Mouse (Mus musculus) ovary, postnatal 36 days (tissue): ENCODE results near the gene Rufy2.
"Not testable (repeated sequence)": the region's sequence is repeated elsewhere in the genome, so short reads cannot be mapped to it uniquely, and the experiment has no call there.

Source experiments
- DNase-seq: peaks from one replicate; pipeline ENCODE4 v3.0.0; 2022; ENCODE audit warnings: low spot score, mixed read lengths

Rufy2 gene

DNA sequence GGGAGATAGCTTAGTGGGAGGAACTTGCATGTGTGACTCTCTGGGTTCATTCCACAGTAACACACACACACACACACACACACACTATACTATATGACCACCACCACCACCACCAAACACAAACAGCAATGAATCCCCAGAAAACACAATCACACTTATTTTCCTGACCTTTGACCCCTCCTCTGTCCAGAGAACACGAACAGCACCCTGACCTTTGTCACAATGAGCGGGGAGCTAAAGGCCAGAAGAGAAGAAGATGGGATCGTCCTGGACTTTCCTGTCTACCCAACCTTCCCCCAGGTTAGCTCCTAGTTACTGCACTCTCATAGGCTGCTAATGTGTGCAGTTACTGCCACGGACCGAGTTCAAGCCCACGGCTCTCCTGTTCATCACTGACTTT lies 72.0 kb downstream of the Rufy2 start:
- DNase-seq = no peak

DNA sequence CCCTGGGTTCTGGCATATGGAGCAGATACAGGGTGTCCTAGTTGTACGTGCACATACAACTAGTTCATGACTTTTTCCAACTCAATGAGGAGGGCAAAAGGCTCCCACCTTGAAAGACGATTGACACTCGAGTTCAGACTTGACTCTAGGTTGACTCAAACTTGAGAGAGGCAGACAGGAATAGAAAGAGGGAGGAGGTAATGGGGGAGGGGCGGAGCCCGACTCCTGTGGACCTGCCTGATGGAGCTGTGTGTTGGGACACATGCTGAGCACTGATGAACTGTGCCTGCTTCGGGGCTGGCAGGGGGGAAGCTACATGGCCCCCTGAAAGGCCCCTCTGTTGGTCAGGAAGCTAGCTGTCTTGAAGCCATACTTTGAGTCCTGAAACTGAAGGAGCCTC lies 73.0 kb downstream of the Rufy2 start:
- DNase-seq = no peak

DNA sequence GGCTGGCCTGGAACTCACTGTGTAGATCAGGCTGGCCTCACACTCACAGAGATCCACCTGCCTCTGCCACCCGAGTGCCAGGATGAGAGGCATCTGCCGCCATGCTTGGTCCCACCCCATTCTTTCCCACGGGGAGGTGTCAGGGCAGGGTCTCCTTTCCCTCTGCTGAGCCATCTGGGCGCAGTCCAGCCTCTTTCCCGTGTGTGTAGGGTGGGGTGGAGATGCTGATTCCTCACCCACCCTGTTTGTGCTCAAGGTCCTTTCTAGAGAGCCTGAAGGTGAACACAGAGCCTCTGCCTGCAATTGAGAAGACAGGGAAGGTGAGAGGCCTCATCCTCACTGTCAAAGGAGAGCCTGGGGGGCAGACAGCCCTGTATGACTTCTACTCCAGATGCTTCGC lies 74.0 kb downstream of the Rufy2 start:
- not testable (repeated sequence) for DNase-seq

DNA sequence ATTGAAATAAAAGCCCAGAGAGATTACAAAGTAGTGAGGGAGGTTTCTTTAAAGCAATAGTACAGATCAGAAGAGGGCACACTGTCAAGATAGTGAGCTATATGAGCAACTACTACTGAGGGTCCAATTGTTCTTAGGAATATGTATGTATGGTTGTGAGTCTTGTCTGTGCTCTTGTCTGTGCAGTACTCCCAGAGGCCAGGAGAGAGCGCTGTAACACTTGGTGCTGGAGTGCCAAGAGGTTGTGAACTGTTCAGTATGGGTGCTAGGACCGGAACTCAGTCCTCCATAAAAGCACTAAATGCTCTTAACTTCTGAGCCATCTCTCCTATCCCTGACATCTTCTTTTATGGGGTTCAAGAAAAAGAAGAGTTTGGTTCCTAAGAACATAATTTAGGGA lies 74.6 kb downstream of the Rufy2 start:
- no peak for DNase-seq

DNA sequence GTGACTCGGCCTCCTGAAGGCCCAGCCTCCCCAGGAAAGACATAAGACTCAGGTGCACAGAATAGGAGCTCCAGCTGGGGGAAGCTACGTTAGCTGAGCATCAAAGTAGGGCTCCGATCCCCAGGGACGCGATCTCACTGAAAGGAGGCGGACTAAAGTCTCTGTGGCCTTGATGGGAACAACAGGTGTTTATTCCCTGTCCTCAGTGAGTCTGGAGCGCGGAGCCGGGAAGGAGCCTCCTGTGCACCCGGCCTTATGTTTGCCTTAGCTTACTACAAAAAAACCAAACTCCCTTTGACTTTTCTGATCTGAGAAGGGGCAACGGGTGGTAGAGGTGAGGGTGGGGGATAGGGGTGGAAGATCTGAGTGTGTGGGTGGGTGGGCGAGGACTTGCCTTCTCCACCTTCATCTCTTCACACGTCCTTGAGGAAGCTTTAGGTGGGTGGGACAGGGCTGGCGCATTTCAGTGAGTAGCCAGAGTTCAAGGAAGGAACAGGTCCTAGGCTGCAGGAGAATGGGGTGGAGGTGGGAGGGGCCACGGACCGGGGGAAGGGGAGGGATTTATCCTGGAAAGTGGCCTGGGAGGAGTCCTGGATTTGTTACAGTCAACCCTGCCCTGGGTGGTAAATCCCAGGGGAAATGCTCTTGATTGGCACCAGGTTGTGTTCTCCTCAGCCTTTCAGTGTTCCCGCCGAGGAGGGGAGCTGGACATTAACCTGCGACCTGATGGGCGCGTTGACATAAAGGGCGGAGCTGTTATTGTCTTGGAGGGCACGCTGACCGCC lies 77.1 kb downstream of the Rufy2 start:
- DNase-seq = peak; percentile 45

DNA sequence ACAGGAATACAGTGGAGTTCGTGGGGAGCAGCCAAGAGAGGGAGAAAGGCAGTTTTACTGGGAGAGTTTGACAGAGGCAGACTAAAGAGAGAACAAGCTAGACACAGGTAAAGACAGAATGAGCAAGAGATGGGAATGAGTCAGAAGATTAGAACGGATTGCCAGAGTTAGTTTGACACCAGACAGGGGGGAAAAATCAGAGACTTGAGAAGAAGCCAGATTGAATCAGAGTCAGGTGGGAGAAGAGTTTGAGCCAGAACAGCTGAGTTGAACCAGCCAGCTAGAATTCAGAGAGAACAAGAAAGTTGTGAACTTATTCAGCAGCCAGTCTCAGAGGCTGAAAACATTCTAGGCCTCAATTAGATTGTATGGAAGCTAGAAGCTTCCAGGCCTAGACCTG lies 79.8 kb downstream of the Rufy2 start, which contains the start of gene Pbld1:
TSS of gene Pbld1 (plus strand) at position 301 of the 400 bp plus-strand sequence.
- no peak for DNase-seq

DNA sequence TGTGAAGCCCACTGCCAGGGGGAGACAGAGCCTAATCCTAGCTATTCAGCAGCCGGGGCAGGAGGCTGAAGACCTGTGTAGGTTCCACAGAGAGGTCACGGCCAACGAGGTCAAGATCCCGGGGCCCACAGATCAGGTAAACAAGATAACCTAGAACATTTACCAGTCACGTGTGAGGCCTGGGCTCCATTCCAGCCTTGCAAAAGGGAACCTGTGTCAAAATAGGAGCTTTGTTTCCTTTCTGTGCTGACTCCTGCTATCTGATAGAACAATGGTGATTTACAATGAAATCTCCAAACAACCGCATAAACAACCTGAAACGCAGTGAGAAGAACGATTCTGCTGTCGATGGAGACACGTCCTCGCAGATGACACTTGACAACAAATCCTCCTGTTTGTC lies 80.4 kb downstream of the Rufy2 start:
- peak; percentile 42 for DNase-seq

DNA sequence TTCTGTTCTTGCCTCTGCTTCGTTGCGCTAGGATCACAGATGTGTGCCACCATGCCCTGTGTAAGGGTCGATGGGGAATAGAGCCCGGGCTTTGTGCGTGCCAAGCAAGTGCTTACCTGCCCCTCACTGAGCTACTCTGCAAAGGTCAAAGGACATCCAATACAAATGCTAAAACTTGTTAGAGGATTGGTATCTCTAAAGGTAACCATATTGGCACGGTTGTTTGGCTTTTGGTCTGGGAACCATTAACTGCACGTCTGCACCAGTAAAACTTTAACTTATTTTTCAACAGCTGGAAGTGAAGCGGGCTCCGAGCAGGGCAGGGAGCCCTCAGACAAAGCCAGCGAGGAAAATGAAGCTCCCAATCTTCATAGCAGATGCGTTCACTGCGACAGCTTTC lies 81.2 kb downstream of the Rufy2 start:
- no peak for DNase-seq

DNA sequence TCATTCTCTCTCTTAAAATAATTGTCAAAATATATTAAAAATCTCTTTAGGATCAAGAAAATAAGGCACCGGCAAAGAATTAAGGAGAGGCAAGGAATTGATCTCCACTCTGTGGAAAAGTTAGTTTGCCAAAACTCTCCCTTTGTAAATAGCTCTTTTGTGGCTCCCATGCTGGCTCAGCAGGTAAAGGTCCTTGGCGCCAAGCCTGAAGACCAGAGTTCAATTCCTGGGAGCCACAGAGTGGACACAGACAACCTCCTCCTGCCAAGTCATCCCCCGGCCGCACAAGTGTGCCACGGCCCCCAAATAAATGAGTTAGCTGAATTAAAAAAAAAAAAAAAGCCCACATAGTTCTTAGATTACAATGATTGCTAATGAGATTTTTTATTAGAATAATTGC lies 82.7 kb downstream of the Rufy2 start:
- no peak for DNase-seq

DNA sequence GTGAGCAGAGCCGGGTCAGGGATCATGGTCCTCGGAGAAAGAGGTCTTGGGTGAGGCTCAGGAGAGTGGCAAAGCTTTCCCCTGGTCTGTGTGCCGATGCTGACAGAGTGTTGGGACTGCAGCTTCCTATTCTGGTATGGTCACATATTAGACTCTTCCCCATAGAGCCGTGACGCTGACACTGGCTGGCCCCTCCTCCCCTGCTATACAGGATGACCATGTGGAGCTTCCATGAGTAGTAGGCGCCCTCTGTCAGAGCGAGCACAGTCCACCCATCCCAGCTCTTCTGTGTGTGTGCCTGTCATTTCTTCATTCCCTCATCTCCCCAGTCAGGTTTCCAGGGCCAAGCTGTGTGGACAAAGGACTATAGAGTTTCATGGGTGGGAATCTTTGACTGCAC lies 83.3 kb downstream of the Rufy2 start:
- no peak for DNase-seq

DNA sequence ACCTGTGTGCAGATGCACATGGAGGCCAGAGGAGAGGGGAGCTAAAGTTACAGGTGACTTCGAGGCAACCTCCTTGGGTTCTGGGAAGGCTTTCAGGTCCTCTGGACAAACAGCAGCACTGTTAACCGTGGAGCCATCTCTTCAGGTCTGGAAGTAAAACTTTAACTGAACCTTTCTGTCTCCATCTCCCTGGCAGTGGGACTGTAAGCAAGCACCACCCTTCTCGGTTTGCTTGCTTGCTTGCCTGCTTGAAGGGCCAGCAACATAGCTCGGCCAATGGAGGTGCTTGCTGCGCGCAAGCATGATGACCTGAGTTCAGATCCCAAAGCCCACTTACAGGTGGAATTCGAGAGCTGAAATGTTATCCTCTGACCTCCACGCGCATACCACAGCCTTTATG lies 84.5 kb downstream of the Rufy2 start:
- DNase-seq = no peak

DNA sequence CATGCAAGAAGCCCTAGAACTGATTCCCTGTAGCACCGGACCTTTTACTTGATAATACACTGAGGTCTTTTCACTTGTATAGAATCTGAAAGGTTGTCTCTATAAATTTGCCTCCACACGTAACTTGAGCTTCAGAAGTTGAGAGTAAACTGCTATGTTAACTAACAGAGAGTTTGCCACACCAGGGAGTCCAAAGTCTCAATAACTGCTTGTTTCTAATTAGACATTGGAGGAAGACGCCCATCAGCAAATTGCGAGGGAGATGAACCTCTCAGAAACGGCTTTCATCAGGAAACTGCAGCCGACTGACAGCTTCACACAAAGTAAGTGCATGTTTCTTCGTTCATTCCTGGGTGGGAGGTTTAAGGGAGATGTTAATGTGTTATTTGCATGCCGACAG lies 85.5 kb downstream of the Rufy2 start:
- DNase-seq = no peak

DNA sequence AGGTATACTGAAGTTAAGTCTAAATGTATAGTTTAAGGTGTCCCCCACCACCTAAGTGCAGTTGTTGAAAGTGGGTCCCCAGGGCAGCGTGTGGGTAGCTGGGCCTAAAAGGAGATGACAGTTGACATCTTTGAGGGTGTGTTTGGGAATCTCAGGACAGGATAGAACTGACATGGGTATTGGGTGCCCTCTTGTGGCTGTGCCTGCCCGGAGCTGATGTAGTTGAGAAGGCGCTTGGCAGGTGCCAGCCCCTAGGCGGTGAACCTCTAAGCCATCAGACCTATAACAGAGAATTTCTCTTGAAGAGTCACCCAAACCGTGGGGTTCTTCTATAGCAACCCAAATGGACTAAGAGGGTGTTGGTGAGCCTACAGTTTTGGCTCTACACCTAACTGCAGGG lies 86.0 kb downstream of the Rufy2 start:
- peak; percentile 76 for DNase-seq
